Mouse (Mus musculus): ENCODE measurements around the gene Gm20661. TPM values are rescaled to one million over a fixed set of nuclear protein-coding genes. Genes with fewer than 3 reads are reported as not detected.

Gm20661 gene
- total RNA-seq, 2 experiments from 2014 or later: not detected

- ATAC-seq (replicated peaks; ENCODE audit: poor library complexity): no peak
These were observed 16.2 kb upstream of the Gm20661 start for GRCm38 (mm10) chr9:107966676-107967075.

DNA sequence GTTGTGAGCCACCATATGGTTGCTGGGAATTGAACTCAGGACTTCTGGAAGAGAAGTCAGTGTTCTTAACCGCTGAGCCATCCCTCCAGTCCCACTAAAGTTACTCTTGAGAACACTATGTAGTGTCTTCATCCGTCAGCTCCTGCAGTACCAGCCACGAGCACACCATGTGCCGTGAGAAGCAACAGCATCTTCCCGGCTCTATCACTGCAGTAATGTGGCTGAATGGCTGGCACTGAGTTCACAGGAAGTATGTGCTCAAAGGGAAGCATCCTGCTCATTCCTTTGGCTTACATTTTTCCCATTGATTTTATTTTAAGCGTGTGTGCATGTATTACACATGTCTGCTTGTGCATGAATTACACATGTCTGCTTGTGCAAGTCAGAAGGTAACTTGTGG, 15.4 kb upstream of the Gm20661 start:
- no peak for ATAC-seq (replicated peaks; ENCODE audit: poor library complexity)

DNA sequence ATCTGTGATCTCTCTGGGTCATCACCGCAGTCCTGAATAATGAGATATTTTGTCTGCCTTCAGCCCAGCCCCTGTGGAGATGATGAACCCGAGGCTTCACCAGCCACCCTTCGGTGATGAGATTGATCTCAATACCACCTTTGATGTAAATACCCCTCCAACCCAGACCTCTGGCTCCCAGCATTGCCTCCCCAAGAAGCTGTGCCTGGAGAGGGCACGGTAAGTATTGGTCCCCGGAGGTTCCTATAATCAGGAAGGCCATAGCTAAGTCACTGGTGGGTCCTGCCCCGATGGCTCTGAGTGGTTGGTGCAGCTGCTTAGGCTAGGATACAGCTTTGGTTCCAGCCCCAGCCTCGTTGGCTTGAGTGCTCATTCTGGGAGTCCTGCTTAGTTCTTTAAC, 14.3 kb upstream of the Gm20661 start:
- no peak for ATAC-seq (replicated peaks; ENCODE audit: poor library complexity)

GRCm38 (mm10) chr9:107970311-107970710, 12.5 kb upstream of the Gm20661 start:
- no peak for ATAC-seq (replicated peaks; ENCODE audit: poor library complexity)

GRCm38 (mm10) chr9:107971690-107972541, 10.9 kb upstream of the Gm20661 start:
- peak; percentile 71 for ATAC-seq (replicated peaks; ENCODE audit: poor library complexity)

GRCm38 (mm10) chr9:107974491-107975171, 8.2 kb upstream of the Gm20661 start:
- peak; percentile 45 for ATAC-seq (replicated peaks; ENCODE audit: poor library complexity)

DNA sequence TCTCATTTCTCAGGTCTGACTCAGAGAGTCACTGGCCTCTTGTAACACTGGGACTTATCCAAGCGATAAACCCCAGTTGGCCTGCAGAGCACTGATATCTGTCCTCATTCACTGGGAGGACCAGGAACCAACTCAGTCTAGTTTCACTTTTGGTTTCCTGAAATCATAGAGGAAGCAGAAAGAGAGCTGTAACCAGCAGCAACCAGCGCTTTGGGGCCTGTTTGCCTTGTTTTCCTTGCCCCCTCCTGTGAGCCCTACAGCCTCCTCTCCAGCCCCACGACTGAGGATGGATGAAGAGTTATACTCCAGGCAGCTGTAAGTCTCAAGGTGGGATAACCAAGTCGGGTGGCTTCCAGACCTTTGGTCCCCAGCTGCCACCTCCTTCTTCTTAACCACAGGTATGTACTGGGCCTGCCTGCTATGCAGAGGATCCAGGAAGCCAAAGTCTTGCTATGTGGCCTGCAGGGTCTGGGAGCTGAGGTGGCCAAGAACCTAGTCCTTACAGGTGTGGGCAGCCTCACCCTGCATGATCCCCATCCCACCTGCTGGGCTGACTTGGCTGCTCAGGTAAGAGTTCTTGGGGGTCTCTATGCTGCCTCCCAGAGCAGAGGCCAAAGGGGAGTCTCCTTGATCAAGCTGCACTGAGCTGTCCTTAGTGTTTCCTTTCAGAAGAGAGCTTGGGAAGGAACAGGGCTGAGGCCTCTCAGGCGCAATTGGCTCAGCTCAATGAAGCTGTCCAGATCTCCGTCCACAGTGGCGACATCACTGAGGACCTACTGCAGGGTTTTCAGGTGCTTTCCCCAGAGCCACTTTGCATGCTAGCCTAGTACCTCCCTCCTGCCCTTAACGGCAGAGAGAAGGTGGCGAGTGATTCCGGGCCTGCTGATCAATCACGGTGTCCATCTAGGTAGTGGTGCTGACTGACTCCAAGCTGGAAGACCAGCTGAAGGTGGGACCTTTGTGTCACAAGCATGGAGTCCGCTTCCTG, 7.2 kb upstream of the Gm20661 start, which contains the start of gene Uba7:
Uba7 (plus strand) TSS at position 107 of the 988 bp plus-strand sequence.
- ATAC-seq (replicated peaks; ENCODE audit: poor library complexity): peak; percentile 59

DNA sequence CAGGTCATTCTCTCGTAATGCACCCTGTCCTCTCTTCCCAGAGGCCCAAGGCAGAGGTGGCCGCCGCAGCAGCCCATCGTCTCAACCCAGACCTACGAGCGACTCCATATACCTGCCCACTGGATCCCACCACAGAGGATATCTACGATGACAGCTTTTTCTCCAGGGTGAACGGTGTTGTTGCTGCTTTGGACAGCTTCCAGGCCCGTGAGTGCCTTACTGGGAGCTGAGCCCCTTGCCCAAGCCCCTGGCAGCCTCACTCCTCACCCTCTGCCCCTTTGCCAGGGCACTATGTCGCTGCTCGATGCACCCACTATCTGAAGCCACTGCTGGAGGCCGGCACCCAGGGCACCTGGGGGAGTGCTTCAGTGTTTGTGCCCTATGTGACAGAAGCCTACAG, 4.0 kb upstream of the Gm20661 start:
- ATAC-seq (replicated peaks; ENCODE audit: poor library complexity): no peak

- ATAC-seq (replicated peaks; ENCODE audit: poor library complexity): 0 out of 2 replicates have a peak, but pooled peaks have one; percentile 3
These were observed 913 bp upstream of the Gm20661 start for GRCm38 (mm10) chr9:107981684-107982605.

GRCm38 (mm10) chr9:107983421-107983890, 598 bp downstream of the Gm20661 start:
- ATAC-seq (replicated peaks; ENCODE audit: poor library complexity): peak; percentile 36

DNA sequence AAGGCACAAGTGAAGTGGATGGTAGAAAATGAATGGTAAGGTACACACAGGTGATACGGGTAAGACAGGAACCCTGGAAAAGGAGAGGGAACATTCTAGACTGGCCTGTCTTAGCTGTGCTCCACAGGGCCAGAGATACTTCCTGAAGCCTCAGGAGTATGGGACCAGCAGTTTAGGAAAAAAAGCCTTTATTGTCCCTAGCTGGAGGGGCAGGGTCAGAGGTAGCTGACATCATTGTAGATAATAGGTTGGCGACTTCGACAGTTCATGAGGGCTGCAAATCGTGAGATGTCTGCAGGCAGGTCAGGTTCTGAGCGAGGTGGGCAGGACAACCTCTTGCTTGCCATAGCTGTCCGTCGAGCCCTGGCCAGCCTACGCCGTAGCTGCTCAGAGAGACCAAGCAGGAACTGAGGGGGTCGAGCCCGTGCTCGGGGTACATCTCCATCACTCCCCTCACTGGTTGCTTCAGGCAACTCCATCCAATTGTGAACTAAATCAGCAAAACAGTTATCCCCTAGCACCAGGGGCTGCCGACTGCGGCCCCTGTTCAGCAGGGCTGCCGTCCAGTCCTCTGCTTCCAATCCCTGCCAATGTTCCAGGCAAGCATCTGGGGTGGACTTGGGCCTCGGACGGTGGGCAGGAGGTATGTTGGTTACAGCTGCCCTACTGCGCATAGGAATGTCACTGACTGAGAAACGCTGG, 1.3 kb downstream of the Gm20661 start:
- ATAC-seq (replicated peaks; ENCODE audit: poor library complexity): no peak

GRCm38 (mm10) chr9:107984754-107985055, 1.8 kb downstream of the Gm20661 start:
- no peak for ATAC-seq (replicated peaks; ENCODE audit: poor library complexity)

DNA sequence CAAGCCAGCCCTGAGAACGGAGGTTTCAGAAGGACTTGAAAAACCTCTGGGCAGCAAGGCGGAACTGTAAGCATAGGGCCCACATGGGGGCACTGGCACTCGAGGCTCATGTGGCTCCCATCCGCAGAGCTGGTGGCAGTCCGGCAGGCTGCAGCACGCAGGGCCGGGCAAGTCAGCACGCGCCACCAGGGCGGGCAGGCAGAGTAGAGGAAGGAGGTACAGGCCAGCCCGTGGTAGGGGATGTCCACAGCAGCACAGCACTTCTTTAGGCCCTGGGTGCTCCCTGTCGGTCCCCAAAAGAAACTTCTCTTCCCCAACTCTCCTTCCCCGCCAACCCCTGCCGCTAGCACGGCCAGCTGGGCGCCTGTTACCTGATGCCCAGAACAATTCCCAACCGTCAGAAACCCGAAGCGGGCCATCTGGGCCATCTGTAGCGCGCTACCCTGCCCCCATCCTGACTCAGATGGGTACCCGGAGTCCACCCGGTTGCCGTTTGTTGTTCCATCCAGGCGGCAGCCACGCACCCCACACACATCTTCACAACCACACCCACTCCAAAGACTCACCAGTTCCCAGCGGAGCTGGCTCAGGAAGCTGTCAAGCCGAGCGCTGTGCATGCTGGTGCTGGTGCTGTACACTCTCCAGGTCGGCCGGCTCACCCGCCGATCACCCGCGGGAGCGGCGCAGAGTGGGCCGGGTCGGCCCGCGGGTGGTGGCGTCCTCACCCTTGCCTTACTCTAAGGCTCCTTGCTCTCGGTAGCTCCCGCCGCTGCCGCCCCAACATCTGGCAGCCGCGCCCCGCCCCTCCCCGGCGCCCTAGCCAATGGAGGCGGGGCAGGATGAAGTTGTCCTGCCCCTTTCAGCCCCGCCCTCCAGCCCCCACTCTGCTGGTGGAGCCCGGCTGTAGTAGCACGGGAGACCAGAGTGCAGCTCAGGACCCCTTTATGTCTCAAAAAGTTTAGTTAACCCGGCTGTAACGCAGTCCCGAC, 2.6 kb downstream of the Gm20661 start, which contains the start of gene Inka1:
Inka1 (minus strand) TSS at position 749 of the 989 bp plus-strand sequence.
- ATAC-seq (replicated peaks; ENCODE audit: poor library complexity): peak; percentile 49

- ATAC-seq (replicated peaks; ENCODE audit: poor library complexity): peak; percentile 35
These were observed 3.5 kb downstream of the Gm20661 start for GRCm38 (mm10) chr9:107986376-107986775.

- no peak for ATAC-seq (replicated peaks; ENCODE audit: poor library complexity)
These were observed 5.1 kb downstream of the Gm20661 start for GRCm38 (mm10) chr9:107987950-107988349.

DNA sequence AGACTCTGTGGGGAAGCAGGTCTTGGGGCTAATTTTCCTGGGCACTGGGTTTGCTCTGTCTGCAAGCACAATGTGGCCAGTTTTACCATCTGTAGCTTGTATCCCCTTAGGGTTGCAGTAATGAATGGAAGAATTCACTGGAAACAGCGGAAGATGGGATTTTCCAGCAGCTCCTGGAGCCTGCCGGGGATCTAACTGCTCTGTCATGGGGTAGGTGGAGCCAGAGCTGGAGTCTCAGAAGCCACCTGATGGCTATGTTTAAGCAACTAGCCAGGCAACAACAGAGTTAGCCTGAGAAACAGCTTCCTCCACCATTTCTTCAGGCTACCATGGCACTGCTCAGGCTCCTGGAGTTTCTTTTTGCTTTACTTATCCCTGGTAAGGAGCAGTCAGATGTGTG, 9.3 kb downstream of the Gm20661 start, which contains the start of gene Cdhr4:
Cdhr4 (plus strand) TSS at position 301 of the 400 bp plus-strand sequence.
- ATAC-seq (replicated peaks; ENCODE audit: poor library complexity): no peak

- no peak for ATAC-seq (replicated peaks; ENCODE audit: poor library complexity)
These were observed 10.2 kb downstream of the Gm20661 start for GRCm38 (mm10) chr9:107993013-107993412.

DNA sequence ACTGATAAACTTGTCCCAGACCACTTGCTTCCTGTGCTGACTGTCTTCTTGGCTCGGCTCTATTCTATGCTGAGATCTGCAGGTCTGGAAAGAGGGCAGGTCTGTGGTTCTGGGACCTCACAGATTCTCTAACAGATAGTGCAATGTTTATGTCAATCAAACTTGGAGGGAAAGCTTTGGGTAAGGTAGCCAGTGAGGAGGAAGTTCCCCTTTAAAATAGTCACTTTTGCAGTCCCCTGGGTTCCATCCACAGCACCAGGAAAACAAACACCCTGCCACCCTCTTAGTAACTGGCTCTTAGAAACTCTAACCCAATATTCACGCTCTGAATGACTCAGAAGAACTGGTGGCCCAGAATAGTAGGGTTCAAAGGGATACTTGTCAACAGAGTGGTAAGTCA, 11.6 kb downstream of the Gm20661 start:
- peak; percentile 36 for ATAC-seq (replicated peaks; ENCODE audit: poor library complexity)

Measured in megakaryocyte progenitor cell, adult 5-6 weeks (primary cell).